Mouse (Mus musculus): ENCODE results near the gene Cd302. TPM values are rescaled to one million over a fixed set of nuclear protein-coding genes. Genes with fewer than 3 reads are reported as not detected.
A peak's percentile ranks its signal among the peaks of the same experiment; 100 is the strongest.

Gene Cd302
- total RNA-seq (2021): 1 to 10 TPM; 7.2 to 8.6 TPM
- long read RNA-seq, experiment 1, transcript Cd302-202 (6 exons, 1,354 nt): major isoform, 9 of 9 reads
- long read RNA-seq, experiment 1, partial matches to known transcripts: 0 of 9 reads
- long read RNA-seq, experiment 1, other reads (novel, unspliced or antisense): 0 of 9 reads
- long read RNA-seq, experiment 2, transcript Cd302-202 (6 exons, 1,354 nt): major isoform, 10 of 11 reads
- long read RNA-seq, experiment 2, partial matches to known transcripts: 0 of 11 reads
- long read RNA-seq, experiment 2, other reads (novel, unspliced or antisense): 1 of 11 reads

- intact Hi-C loops (cut with DNase I): no loop called here
- H3K27ac ChIP-seq: peak within 1 kb of the TSS; percentile 84
Observed at GRCm38 (mm10) chr2:60284467-60284821, at the start of gene Cd302. TSS of gene Cd302 (minus strand) at chr2:60284488.

GRCm38 (mm10) chr2:60328641-60329040, 44.4 kb upstream of the Cd302 start:
- Histone ChIP-seq H3K27ac (no peak overlapping the region), H3K4me3 (no peak overlapping the region)
- intact Hi-C loops (cut with DNase I): no loop called here
- DNase-seq: no peak
- no peak for TF ChIP-seq CTCF (IDR thresholded peaks at IDR 0.05)

More at GRCm38 (mm10) chr2:60284467-60284821, at the start of gene Cd302:
- TF ChIP-seq CTCF (IDR thresholded peaks at IDR 0.05): no peak
- H3K4me3 ChIP-seq: peak within 1 kb of the TSS; percentile 86
- no peak for DNase-seq

DNA sequence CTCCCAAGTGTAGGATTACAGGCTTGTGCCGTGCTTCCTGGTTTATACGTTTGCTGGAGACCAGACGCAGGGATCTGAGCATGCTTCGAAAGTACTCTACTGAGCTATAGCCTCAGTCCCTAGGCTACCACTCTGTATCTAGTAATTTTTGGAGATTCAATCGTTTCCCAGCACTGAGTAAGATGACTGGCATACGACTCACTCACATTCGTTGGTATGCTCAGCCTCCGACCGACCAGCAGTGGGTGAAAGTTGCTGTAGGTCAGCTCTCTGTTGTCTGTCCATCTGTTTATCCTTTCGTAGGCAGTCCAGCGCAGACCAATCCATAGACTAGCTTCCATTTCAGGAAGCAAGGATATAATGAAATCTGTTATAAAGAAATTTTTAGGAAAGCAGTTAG, 43.3 kb upstream of the Cd302 start:
- DNase-seq: no peak
- intact Hi-C loops (cut with DNase I): no loop called here
- no peak for TF ChIP-seq CTCF (IDR thresholded peaks at IDR 0.05)
- Histone ChIP-seq H3K27ac (no peak overlapping the region), H3K4me3 (no peak overlapping the region)

DNA sequence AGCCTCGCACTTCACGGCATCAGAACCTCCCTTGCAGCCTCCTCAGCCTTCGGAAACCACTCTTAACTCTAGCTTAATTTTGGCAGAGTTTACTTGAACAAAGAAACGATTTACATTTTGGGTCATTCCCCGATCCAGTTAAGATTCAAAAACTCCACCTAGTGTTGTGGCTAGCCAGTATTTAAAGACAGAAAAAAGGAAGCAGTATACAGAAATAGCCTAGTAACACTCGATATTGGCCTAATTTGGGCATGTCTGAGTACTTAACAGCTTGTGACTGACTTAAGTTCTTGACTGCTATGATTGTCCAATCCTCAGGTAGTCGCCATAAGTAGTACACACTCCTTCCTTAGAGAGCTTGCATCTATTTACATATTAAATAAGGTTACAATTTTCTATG, 42.7 kb upstream of the Cd302 start:
- no peak for TF ChIP-seq CTCF (IDR thresholded peaks at IDR 0.05)
- Histone ChIP-seq H3K4me3 (no peak overlapping the region), H3K27ac (no peak overlapping the region)
- DNase-seq: no peak
- intact Hi-C loops (cut with DNase I): no loop called here

- Histone ChIP-seq H3K27ac (no peak overlapping the region), H3K4me3 (no peak overlapping the region)
- no peak for DNase-seq
- TF ChIP-seq CTCF (IDR thresholded peaks at IDR 0.05): peak; percentile 61
- intact Hi-C loops (cut with DNase I): no loop called here
Observed at GRCm38 (mm10) chr2:60323411-60323810, 39.1 kb upstream of the Cd302 start.

DNA sequence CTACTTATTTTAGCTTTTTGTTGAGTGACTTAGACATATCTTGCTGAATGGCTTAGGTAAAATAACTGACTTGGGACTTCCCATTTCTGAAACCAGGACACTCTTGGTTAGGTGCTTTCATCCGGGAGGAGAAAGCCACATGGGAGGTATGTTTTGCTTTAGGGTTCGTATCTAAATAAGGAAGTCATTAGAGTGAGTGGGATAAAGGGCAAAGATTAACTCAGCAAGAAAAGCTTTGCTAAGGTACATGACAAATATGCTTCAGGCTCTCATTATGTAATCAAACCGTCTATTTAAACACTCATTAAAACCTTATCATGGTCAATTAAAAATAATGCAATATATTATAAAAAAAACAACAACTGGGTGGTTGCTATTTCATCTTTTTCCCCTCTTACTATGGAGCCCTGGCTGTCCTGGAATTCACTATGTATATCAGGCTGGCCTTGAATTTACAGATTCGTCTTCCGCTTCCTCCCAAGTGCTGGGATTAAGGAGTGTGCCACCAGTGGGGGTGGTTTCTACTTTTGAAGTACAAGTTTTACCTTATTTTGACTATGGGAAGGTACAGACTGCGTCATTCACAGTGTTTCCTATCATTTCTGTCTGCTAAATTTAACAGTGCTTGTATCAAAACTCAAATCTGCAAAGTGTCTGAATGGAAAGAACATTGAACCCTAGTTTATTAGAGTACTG, 37.9 kb upstream of the Cd302 start:
- H3K4me3 ChIP-seq: no peak overlapping the region
- H3K27ac ChIP-seq: no peak overlapping the region
- intact Hi-C loops (cut with DNase I): no loop called here
- DNase-seq: no peak
- TF ChIP-seq CTCF (IDR thresholded peaks at IDR 0.05): no peak

GRCm38 (mm10) chr2:60303796-60304195, 19.5 kb upstream of the Cd302 start:
- no peak overlapping the region for H3K27ac ChIP-seq
- DNase-seq: no peak
- intact Hi-C loops (cut with DNase I): no loop called here
- TF ChIP-seq CTCF (IDR thresholded peaks at IDR 0.05): no peak
- no peak overlapping the region for H3K4me3 ChIP-seq

- DNase-seq: no peak
- Histone ChIP-seq H3K27ac (no peak overlapping the region), H3K4me3 (no peak overlapping the region)
- intact Hi-C loops (cut with DNase I): no loop called here
- TF ChIP-seq CTCF (IDR thresholded peaks at IDR 0.05): no peak
Observed at GRCm38 (mm10) chr2:60299323-60299722, 15.0 kb upstream of the Cd302 start.

DNA sequence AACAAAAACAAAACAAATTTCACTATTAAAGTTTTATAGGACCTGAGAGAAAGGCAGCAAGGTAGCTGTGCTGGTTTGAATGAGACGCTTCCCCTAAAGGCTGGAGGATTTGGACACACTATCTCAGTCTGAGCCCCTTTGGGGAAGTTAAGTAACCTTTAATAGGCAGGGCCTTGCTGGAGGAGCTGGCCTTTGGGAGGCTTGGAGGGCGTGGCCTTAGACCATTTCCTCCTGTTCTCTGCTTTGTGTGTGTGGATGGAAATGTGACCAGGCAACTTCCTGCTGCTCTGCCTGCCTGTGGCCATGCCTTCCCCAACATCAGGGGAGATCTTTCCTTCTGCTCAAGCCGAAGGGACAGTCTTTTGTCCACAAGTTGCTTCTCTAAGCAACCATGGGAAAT, 14.0 kb upstream of the Cd302 start:
- no peak for TF ChIP-seq CTCF (IDR thresholded peaks at IDR 0.05)
- Histone ChIP-seq H3K27ac (no peak overlapping the region), H3K4me3 (no peak overlapping the region)
- DNase-seq: no peak
- intact Hi-C loops (cut with DNase I): no loop called here

GRCm38 (mm10) chr2:60291381-60291780, 7.1 kb upstream of the Cd302 start:
- no peak for DNase-seq
- no peak for TF ChIP-seq CTCF (IDR thresholded peaks at IDR 0.05)
- Histone ChIP-seq H3K4me3 (no peak overlapping the region), H3K27ac (no peak overlapping the region)
- intact Hi-C loops (cut with DNase I): no loop called here

DNA sequence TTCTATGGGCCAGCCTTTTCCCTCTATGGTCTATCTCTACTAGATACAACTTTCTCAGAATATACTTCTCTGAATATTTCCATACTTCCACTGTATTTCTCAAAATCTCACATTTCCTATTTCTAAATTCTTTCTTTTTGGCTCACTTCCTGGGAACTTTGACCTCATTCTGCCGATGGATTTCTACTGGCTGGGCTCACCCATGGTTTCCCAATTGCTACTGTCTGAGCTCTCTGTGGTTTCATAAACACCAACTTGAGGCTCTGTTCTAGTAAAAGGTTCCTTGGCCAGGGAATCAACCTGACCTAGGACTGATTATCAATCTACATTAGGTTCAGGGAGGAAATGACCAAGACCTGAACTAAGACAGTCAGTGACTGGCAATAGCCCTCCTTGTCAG, 5.2 kb upstream of the Cd302 start:
- intact Hi-C loops (cut with DNase I): no loop called here
- no peak for DNase-seq
- TF ChIP-seq CTCF (IDR thresholded peaks at IDR 0.05): no peak
- H3K4me3 ChIP-seq: no peak overlapping the region
- no peak overlapping the region for H3K27ac ChIP-seq

DNA sequence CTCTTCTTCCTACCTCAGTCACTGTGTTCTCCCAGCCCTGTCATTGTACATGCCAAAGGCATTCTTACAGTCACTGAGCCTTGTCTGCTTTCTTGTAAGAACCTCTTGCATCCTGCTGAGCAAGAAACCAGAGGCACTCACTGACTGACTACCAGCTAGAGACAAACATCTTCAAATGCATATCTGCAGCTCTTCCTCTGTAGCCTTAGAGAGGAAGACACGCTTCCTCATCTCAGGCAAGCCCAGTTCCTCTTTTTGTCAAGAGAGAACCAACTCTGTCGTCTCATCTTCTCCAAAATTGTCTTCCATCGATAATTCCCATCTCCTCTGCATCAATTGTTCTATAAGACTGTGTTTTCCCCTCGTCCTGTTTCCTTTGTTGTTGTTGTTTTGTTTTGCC, 4.3 kb upstream of the Cd302 start:
- DNase-seq: no peak

GRCm38 (mm10) chr2:60285107-60285617, 874 bp upstream of the Cd302 start:
- no peak for DNase-seq
- TF ChIP-seq CTCF (IDR thresholded peaks at IDR 0.05): no peak
- H3K4me3 ChIP-seq: no peak overlapping the region
- H3K27ac ChIP-seq: no peak overlapping the region
- intact Hi-C loops (cut with DNase I): no loop called here

More for the DNA sequence above, 4.3 kb upstream of the Cd302 start:
- H3K27ac ChIP-seq: no peak overlapping the region
- H3K4me3 ChIP-seq: no peak overlapping the region
- intact Hi-C loops (cut with DNase I): no loop called here
- no peak for TF ChIP-seq CTCF (IDR thresholded peaks at IDR 0.05)
